Mouse (Mus musculus): ENCODE data around the gene Gm9045.
"Not testable (repeated sequence)": the region's sequence is repeated elsewhere in the genome, so short reads cannot be mapped to it uniquely, and the experiment has no call there.

DNA sequence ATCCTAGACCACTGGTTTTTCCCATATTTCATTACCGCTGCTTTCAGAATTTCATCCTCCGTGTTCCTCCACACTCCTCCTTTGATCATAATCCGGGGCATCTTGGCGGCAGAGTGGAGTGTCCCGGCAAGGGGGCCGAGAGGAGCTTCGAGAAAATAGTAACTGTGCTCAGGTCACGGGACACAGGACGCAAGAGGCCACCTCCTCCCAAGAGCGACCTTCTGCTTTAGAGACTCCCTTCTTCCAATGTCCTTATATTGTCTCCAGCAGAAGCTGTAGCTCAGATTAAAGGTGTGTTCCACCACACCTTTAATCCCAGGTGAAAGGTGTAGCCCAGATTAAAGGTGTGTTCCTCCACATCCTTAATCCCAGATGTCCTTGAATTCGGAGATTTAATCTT lies 10.8 kb downstream of the Gm9045 start, which contains the start of gene Gm9040:
- not testable (repeated sequence) for TF ChIP-seq POLR2A (IDR thresholded peaks at IDR 0.05; ENCODE audit: control insufficient read depth, extremely low read depth, insufficient read depth, low read length, poor library complexity); CTCF (IDR thresholded peaks at IDR 0.05; ENCODE audit: borderline replicate concordance, control insufficient read depth, extremely low read depth, insufficient read depth, low read length, poor library complexity)

All from thymus, adult 2 months (tissue).